Mouse (Mus musculus) small intestine, adult 2 months (tissue): Measurements from ENCODE around the gene Thbs4. TPM values are rescaled to one million over a fixed set of nuclear protein-coding genes. Genes with fewer than 3 reads are reported as not detected.

Experiments
- H3K27ac ChIP-seq: fragments of 200-500 bp; 2 replicates; pipeline ENCODE4 v1.5.1; 2012; ENCODE audit warnings: low read depth, low read length, control low read depth, inconsistent platforms; ENCODE audit not compliant: insufficient read depth
- H3K27me3 ChIP-seq: fragments of 200-500 bp; 2 replicates; pipeline ENCODE4 v1.6.1; 2012; ENCODE audit warnings: mild to moderate bottlenecking, moderate library complexity, low read length, inconsistent platforms; ENCODE audit not compliant: control insufficient read depth, insufficient read depth
- H3K36me3 ChIP-seq: fragments of 200-500 bp; 2 replicates; pipeline ENCODE4 v1.6.1; 2012; ENCODE audit warnings: mild to moderate bottlenecking, low read length, control low read depth, inconsistent platforms; ENCODE audit not compliant: control insufficient read depth, insufficient read depth
- H3K4me1 ChIP-seq: fragments of 200-500 bp; 2 replicates; pipeline ENCODE4 v1.6.1; 2012; ENCODE audit warnings: low read length, inconsistent platforms, mixed read lengths; ENCODE audit not compliant: control insufficient read depth, insufficient read depth, insufficient read length
- H3K4me3 ChIP-seq: fragments of 200-500 bp; 2 replicates; pipeline ENCODE4 v1.5.1; 2012; ENCODE audit warnings: low read depth, mild to moderate bottlenecking, control low read depth, inconsistent platforms, low read length, moderate library complexity
- CTCF ChIP-seq: fragments of 200-500 bp; IDR thresholded peaks from 2 replicates; pipeline ENCODE4 v1.5.1; 2012; ENCODE audit warnings: low read depth, mild to moderate bottlenecking, control low read depth, inconsistent platforms, low read length, moderate library complexity, mixed read lengths; ENCODE audit not compliant: insufficient replicate concordance, insufficient read length; ENCODE audit errors: extremely low read depth
- POLR2A ChIP-seq: fragments of 200-500 bp; IDR thresholded peaks from 2 replicates; pipeline ENCODE4 v1.6.1; 2012; ENCODE audit warnings: low read depth, mild to moderate bottlenecking, control low read depth, inconsistent platforms, low read length, moderate library complexity
- WGBS: fragments of 180-500 bp; shearing (Covaris S2); methylation state at CpG from one replicate; pipeline ENCODE4 v1.1.7; 2018; 5-methylcytosine and 5-hydroxymethylcytosine counted together
- polyA plus RNA-seq: library from polyadenylated mRNA; depleted of rRNA; stranded (reverse); fragments of >200 nt; gene quantifications from 2 replicates; pipeline ENCODE4 v1.2.3, GENCODE M21; 2012

Gene Thbs4
- polyA plus RNA-seq, 1 experiment: 2.2 TPM

DNA sequence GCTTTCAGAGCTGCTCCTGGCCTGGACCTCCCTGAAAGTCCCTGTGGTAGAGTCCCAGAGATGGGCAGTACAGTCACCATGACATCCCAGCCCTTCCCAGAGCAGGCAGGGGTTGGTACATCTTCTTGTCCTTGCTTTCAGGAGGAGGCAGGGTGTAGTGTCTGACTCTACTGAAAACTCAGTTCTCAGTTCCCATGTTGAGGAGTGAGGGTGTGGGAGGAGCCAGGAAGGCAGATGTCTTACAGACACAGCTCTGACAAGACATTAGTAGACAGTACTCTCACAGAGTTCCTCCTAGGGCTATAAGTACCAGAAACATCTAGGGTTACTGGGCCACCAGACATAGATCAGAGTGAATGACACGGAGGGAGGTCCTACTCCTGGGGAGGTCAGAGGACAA lies 32.3 kb downstream of the Thbs4 start:
- Histone ChIP-seq H3K4me1 (no peaks in the 10 kb centered on the region), H3K4me3 (no peak overlapping the region), H3K36me3 (no peaks in the 10 kb centered on the region), H3K27ac (no peak overlapping the region), H3K27me3 (no peaks in the 10 kb centered on the region)
- TF ChIP-seq POLR2A (no peak), CTCF (no peak)
- WGBS: 48% methylated on average over 1 of the region's 1 CpGs

DNA sequence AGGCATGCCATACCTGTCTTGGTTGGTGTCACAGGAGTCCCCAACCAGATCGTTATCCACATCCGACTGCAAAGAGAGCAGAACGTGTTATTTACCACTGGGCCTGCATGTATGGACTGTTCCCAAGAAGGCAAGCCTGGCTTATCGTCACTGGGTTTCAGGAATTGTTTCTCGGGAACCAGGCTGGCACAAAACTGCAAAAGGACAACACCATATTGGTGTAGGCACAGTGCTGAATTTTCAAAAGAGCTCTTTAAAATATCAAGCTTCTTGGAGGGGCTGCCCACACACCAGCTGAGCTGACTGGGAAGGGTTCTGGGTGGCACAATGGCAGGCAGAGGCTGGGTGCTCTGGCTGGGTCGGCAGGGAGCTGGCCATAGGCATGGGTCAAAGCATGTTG lies 34.1 kb downstream of the Thbs4 start:
- Histone ChIP-seq H3K4me3 (no peak overlapping the region), H3K36me3 (no peaks in the 10 kb centered on the region), H3K27ac (no peak overlapping the region), H3K27me3 (no peaks in the 10 kb centered on the region), H3K4me1 (no peaks in the 10 kb centered on the region)
- 86% methylated on average over 6 of the region's 6 CpGs for WGBS
- TF ChIP-seq POLR2A (no peak), CTCF (no peak)

DNA sequence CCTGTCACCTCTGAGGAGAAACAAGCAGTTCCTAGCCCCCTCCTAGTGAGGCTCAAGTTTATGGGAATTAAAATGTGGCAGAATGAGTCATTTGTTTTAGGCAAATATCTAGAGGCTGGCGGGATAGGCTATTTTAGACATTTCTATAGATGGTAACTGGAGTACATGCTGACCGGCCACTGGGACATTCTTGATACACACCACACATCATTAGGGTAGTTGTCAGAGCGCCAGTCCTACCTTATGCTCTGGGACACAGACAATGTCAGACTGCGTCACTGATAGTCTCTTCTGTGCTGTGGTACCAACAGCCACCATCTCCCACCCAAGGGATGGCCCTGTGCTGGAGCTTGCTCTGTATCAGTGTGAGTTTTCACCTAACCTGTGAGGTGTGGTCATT lies 35.5 kb downstream of the Thbs4 start:
- Histone ChIP-seq H3K4me3 (no peak overlapping the region), H3K36me3 (no peaks in the 10 kb centered on the region), H3K27ac (no peak overlapping the region), H3K27me3 (no peaks in the 10 kb centered on the region), H3K4me1 (no peaks in the 10 kb centered on the region)
- WGBS: 84% methylated on average over 4 of the region's 4 CpGs
- TF ChIP-seq CTCF (no peak), POLR2A (no peak)

DNA sequence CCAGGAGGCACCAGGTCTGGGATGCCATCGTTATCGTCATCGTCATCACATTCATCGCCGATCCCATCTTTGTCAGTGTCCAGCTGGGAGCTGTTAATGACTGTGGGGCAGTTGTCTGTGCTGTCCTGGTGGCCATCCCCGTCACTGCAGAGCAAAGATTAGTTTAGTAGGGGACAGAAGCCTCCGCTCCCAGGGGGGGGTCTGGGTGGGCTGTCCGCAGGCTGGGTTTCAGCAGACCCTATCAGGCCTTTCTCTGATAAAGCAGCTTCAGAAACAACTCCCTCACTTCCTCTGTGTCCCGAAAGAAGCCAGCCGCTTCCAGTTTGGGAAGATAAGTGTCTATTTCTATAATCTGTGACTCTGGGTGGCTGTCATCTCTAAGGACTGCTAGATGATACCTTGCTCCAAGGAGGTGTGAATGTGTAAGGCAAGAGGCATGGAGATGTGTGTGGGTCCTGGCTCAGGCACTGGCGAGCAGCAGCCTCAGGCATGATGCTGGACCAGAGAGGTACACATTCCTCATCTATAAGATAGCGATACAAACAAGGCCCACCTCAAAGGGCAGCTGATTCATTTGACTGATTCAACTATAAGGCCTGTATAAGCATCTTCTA lies 36.5 kb downstream of the Thbs4 start:
- no peaks in the 10 kb centered on the region for H3K4me1 ChIP-seq
- 83% methylated on average over 12 of the region's 12 CpGs for WGBS
- H3K36me3 ChIP-seq: no peaks in the 10 kb centered on the region
- TF ChIP-seq POLR2A: no peak
- TF ChIP-seq CTCF: no peak
- H3K27ac ChIP-seq: no peak overlapping the region
- H3K27me3 ChIP-seq: no peaks in the 10 kb centered on the region
- H3K4me3 ChIP-seq: no peak overlapping the region

DNA sequence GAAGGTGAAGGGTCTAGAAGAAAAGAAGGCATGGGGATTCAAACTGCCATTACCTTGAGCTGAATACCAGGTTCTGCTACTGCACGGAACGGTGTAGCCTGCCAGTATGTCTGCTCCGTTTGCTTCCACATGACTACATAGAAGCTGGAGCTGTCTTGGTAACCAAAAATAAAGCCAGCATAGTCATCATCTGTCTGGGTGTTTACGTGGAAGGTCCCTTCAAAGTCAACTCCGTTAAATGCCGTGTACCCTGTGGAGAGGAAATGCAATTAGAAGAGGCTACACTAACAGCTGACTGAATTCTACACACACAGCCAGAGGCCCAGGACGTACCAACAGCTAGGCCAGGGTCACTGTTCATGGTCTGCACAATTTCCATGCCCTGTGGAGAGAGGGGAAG lies 39.6 kb downstream of the Thbs4 start:
- TF ChIP-seq CTCF (no peak), POLR2A (no peak)
- H3K27ac ChIP-seq: no peak overlapping the region
- H3K4me1 ChIP-seq: no peaks in the 10 kb centered on the region
- 82% methylated on average over 7 of the region's 7 CpGs for WGBS
- no peaks in the 10 kb centered on the region for H3K27me3 ChIP-seq
- H3K36me3 ChIP-seq: no peaks in the 10 kb centered on the region
- no peak overlapping the region for H3K4me3 ChIP-seq

DNA sequence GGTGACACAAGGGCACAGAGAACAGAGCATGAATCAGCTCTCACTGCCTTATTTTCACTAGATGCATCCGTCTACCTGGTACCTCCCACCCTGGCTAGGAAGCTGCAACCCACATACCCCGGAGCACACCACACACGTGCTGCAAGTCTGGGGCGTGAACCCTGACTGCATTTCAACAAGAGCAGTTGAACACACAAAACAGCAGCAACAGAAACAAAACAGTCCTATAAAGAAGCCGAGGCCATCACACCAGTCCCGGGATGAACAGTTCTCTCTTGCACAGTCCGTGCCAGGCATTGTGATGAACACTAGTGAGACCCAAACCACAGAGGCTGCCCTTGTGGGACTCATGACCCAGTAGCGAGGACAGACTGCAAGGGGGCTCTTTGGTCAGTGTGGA lies 40.9 kb downstream of the Thbs4 start:
- H3K4me3 ChIP-seq: no peak overlapping the region
- no peak for TF ChIP-seq CTCF
- no peak for TF ChIP-seq POLR2A
- no peak overlapping the region for H3K27ac ChIP-seq
- no peaks in the 10 kb centered on the region for H3K36me3 ChIP-seq
- no peaks in the 10 kb centered on the region for H3K27me3 ChIP-seq
- 91% methylated on average over 8 of the region's 8 CpGs for WGBS
- no peaks in the 10 kb centered on the region for H3K4me1 ChIP-seq

DNA sequence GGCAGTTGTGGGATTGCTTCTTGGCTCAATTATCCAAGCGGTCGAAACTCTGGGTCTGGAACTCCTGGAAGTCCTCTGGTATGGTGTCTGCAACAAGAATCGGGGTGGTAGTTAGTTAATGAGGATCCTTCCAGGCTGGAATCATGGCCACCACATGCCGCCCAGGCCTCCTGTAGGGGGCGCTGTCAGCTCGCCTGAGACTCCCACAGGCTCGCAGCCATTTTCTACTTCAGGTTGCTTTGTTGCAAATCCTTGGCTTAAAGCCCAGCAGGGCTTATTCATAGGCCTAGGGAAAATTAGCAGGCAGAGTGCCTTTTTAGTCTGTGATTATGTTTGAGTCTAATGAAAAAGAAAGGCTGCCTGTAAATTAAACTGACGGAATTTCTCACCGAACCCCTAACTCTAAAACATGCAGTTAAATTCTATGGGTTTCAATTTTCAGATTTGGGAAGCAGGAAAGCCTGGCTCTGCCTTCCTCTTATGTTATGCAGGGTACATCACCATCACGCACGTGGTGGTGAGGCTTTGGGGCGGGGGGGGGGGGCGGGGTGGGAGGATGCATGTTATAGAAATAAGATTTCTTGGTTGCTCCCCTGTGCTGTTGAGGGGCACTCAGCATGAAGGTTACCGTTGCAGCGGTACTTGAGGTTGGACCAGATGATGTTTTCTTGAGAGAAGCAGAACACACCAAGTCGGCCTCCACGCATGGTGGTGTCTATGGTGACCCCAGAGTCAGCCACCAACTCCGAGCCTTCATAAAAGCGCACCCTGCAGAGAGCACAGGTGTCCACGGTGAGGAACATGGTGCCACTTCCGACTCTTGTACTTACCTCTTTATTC lies 42.7 kb downstream of the Thbs4 start:
- H3K4me1 ChIP-seq: no peaks in the 10 kb centered on the region
- no peak for TF ChIP-seq POLR2A
- TF ChIP-seq CTCF: peak; percentile 89
- H3K4me3 ChIP-seq: no peak overlapping the region
- no peak overlapping the region for H3K27ac ChIP-seq
- H3K27me3 ChIP-seq: no peaks in the 10 kb centered on the region
- 62% methylated on average over 21 of the region's 21 CpGs for WGBS
- H3K36me3 ChIP-seq: no peaks in the 10 kb centered on the region
